23 mouse cellular contexts compared by ENCODE assay signal in genomic region chr8:90267698-90268256, GRCm38 (mm10).
DNase-seq lines count a peak whose midpoint lies in the region; ATAC-seq and TF ChIP-seq lines count a peak whose summit lies in the region.
"Had no signal": no experiment of that assay in that cellular context is flagged by ENCODE, and none has a peak within 500 bp of the region (broad histone marks: within the 10 kb centered on the region; RNA-seq: fewer than 3 reads in every experiment).

No protein-coding gene starts in this region.

- no peak for TF ChIP-seq EP300 in stomach, postnatal 0 days (optimal IDR thresholded peaks at IDR 0.05)

- no peak overlapping the region for H3K4me2 ChIP-seq in forebrain, embryonic 13.5 days
- no peak overlapping the region for H3K4me2 ChIP-seq in forebrain, postnatal 0 days (ENCODE audit: low read depth)
- H3K4me2 ChIP-seq in lung, embryonic 16.5 days (ENCODE audit: low read depth, low read length) = no peak overlapping the region
- H3K4me2 ChIP-seq in midbrain, embryonic 12.5 days (replicated peaks) = 0 out of 2 replicates have a peak overlapping the region, but pooled peaks have one; percentile 9
- H3K4me2 ChIP-seq in neural tube, embryonic 14.5 days (ENCODE audit: low read depth, low read length) = peak overlapping the region; percentile 24; the same call in 1 of the 2 replicates
- H3K4me2 ChIP-seq in stomach, postnatal 0 days (replicated peaks; ENCODE audit: low read depth) = no peak overlapping the region
- H3K4me2 ChIP-seq: embryonic facial prominence, embryonic 12.5 days; limb, embryonic 15.5 days had no signal

- WGBS in forebrain, embryonic 13.5 days = 34% methylated on average over 12 of the region's 12 CpGs
- 33% methylated on average over 12 of the region's 12 CpGs for WGBS in forebrain, postnatal 0 days
- WGBS in lung, embryonic 16.5 days = 47% methylated on average over 12 of the region's 12 CpGs
- WGBS in lung, adult 2 months = 62% methylated on average over 12 of the region's 12 CpGs
- 48% methylated on average over 12 of the region's 12 CpGs for WGBS in midbrain, embryonic 12.5 days
- 27% methylated on average over 12 of the region's 12 CpGs for WGBS in neural tube, embryonic 14.5 days
- 58% methylated on average over 12 of the region's 12 CpGs for WGBS in stomach, postnatal 0 days

- peaks cover 15% of the 10 kb centered on the region for H3K36me3 ChIP-seq in forebrain, embryonic 13.5 days (ENCODE audit: poor library complexity, severe bottlenecking)
- 0 out of 2 replicates have a peak, but pooled peaks cover 4% of the 10 kb centered on the region for H3K36me3 ChIP-seq in forebrain, postnatal 0 days (ENCODE audit: insufficient read depth)
- no peaks in the 10 kb centered on the region for H3K36me3 ChIP-seq in lung, embryonic 16.5 days (ENCODE audit: control insufficient read depth, insufficient read depth, low read length)
- peaks cover 21% of the 10 kb centered on the region for H3K36me3 ChIP-seq in midbrain, embryonic 12.5 days
- no peaks in the 10 kb centered on the region for H3K36me3 ChIP-seq in neural tube, embryonic 14.5 days (ENCODE audit: control insufficient read depth, insufficient read depth, low read length)
- no peaks in the 10 kb centered on the region for H3K36me3 ChIP-seq in stomach, postnatal 0 days (ENCODE audit: control insufficient read depth, insufficient read depth, low read length)
- H3K36me3 ChIP-seq: embryonic facial prominence, embryonic 12.5 days; limb, embryonic 15.5 days had no signal

- H3K4me3 ChIP-seq in forebrain, embryonic 13.5 days = no peak overlapping the region
- H3K4me3 ChIP-seq in forebrain, postnatal 0 days (ENCODE audit: low read depth, low read length) = no peak overlapping the region
- H3K4me3 ChIP-seq in lung, embryonic 16.5 days (ENCODE audit: low read length) = no peak overlapping the region
- no peak overlapping the region for H3K4me3 ChIP-seq in lung, adult 2 months (replicated peaks; ENCODE audit: extremely low read depth, low read depth, low read length)
- H3K4me3 ChIP-seq in midbrain, embryonic 12.5 days = no peak overlapping the region
- H3K4me3 ChIP-seq in neural tube, embryonic 14.5 days (ENCODE audit: low read depth, low read length) = no peak overlapping the region
- no peak overlapping the region for H3K4me3 ChIP-seq in stomach, postnatal 0 days (ENCODE audit: low read depth, low read length)
- H3K4me3 ChIP-seq: embryonic facial prominence, embryonic 12.5 days; erythroblast, embryonic 14.5 days; limb, embryonic 15.5 days had no signal

- DNase-seq in forebrain, postnatal 0 days = no peak
- no peak for DNase-seq in lung, adult 2 months
- no peak for DNase-seq in stomach, postnatal 0 days (ENCODE audit: low spot score)
- DNase-seq: adrenal gland, postnatal 10 days; cerebellum, adult 9-11 months; gastrocnemius, postnatal 25 days; kidney, adult 11 months; kidney, postnatal 10 days; layer of hippocampus, postnatal 36 days; lung, postnatal 36 days; right cerebral cortex, postnatal 14 days; spleen, adult 18-20 months; thymus, postnatal 4 days had no signal

- TF ChIP-seq CTCF in forebrain, postnatal 0 days (IDR thresholded peaks at IDR 0.05; ENCODE audit: low read depth) = no peak
- no peak for TF ChIP-seq CTCF in lung, adult 2 months (IDR thresholded peaks at IDR 0.05; ENCODE audit: insufficient read depth, low read length)
- TF ChIP-seq CTCF in stomach, postnatal 0 days (IDR thresholded peaks at IDR 0.05; ENCODE audit: low read depth) = no peak

- no peak for ATAC-seq in forebrain, embryonic 13.5 days
- ATAC-seq in forebrain, postnatal 0 days = no peak
- 0 out of 2 replicates have a peak, but pooled peaks have one; percentile 7 for ATAC-seq in lung, embryonic 16.5 days (ENCODE audit: low read depth)
- ATAC-seq in midbrain, embryonic 12.5 days (ENCODE audit: low FRiP score, low read depth) = no peak
- no peak for ATAC-seq in neural tube, embryonic 14.5 days (ENCODE audit: low read depth)
- ATAC-seq in stomach, postnatal 0 days (ENCODE audit: low FRiP score, low TSS enrichment) = no peak
- no peak for ATAC-seq in monocyte, adult 5-6 weeks (replicated peaks; ENCODE audit: insufficient number of reproducible peaks, low FRiP score, low TSS enrichment, poor library complexity, severe bottlenecking)
- ATAC-seq: CD4-positive, CD25-positive, alpha-beta regulatory T cell, adult 4 months; Patski had no signal

- H3K4me1 ChIP-seq in forebrain, embryonic 13.5 days = peaks cover 49% of the 10 kb centered on the region
- no peaks in the 10 kb centered on the region for H3K4me1 ChIP-seq in forebrain, postnatal 0 days (ENCODE audit: insufficient read depth)
- H3K4me1 ChIP-seq in lung, embryonic 16.5 days (replicated peaks; ENCODE audit: control insufficient read depth, insufficient read depth, low read length) = no peaks in the 10 kb centered on the region
- no peaks in the 10 kb centered on the region for H3K4me1 ChIP-seq in lung, adult 2 months (ENCODE audit: control insufficient read depth, insufficient read depth, low read length)
- peaks cover 22% of the 10 kb centered on the region for H3K4me1 ChIP-seq in midbrain, embryonic 12.5 days
- peaks cover 40% of the 10 kb centered on the region for H3K4me1 ChIP-seq in neural tube, embryonic 14.5 days (ENCODE audit: control insufficient read depth, insufficient read depth, low read length)
- no peaks in the 10 kb centered on the region for H3K4me1 ChIP-seq in stomach, postnatal 0 days (replicated peaks; ENCODE audit: control insufficient read depth, insufficient read depth)
- H3K4me1 ChIP-seq: embryonic facial prominence, embryonic 12.5 days had no signal

- TF ChIP-seq POLR2A in lung, adult 2 months (IDR thresholded peaks at IDR 0.05; ENCODE audit: borderline replicate concordance, extremely low read depth, low read depth, low read length) = no peak

- no peaks in the 10 kb centered on the region for H3K27me3 ChIP-seq in forebrain, embryonic 13.5 days
- no peaks in the 10 kb centered on the region for H3K27me3 ChIP-seq in forebrain, postnatal 0 days (ENCODE audit: insufficient read depth, low read length)
- no peaks in the 10 kb centered on the region for H3K27me3 ChIP-seq in lung, embryonic 16.5 days (ENCODE audit: control insufficient read depth, insufficient read depth, low read depth, low read length)
- H3K27me3 ChIP-seq in midbrain, embryonic 12.5 days = no peaks in the 10 kb centered on the region
- no peaks in the 10 kb centered on the region for H3K27me3 ChIP-seq in neural tube, embryonic 14.5 days (ENCODE audit: control insufficient read depth, insufficient read depth, low read length)
- H3K27me3 ChIP-seq in stomach, postnatal 0 days (ENCODE audit: control insufficient read depth, insufficient read depth, low read length) = no peaks in the 10 kb centered on the region
- H3K27me3 ChIP-seq: embryonic facial prominence, embryonic 12.5 days had no signal

- H3K27ac ChIP-seq in forebrain, embryonic 13.5 days = peak overlapping the region; percentile 44
- H3K27ac ChIP-seq in forebrain, postnatal 0 days (ENCODE audit: low read depth, low read length) = no peak overlapping the region
- H3K27ac ChIP-seq in lung, embryonic 16.5 days (ENCODE audit: low read length) = no peak overlapping the region
- H3K27ac ChIP-seq in midbrain, embryonic 12.5 days (replicated peaks) = peak overlapping the region; percentile 80
- H3K27ac ChIP-seq in neural tube, embryonic 14.5 days (ENCODE audit: low read depth, low read length) = peak overlapping the region; percentile 66
- no peak overlapping the region for H3K27ac ChIP-seq in stomach, postnatal 0 days (replicated peaks)
- H3K27ac ChIP-seq: embryonic facial prominence, embryonic 12.5 days; limb, embryonic 15.5 days had no signal

- H3K9ac ChIP-seq in forebrain, embryonic 13.5 days = no peak overlapping the region
- H3K9ac ChIP-seq in forebrain, postnatal 0 days = no peak overlapping the region
- H3K9ac ChIP-seq in lung, embryonic 16.5 days (ENCODE audit: low read length) = no peak overlapping the region
- H3K9ac ChIP-seq in midbrain, embryonic 12.5 days (replicated peaks) = no peak overlapping the region
- H3K9ac ChIP-seq in neural tube, embryonic 14.5 days (replicated peaks; ENCODE audit: low read depth, low read length) = 0 out of 2 replicates have a peak overlapping the region, but pooled peaks have one; percentile 34
- no peak overlapping the region for H3K9ac ChIP-seq in stomach, postnatal 0 days (ENCODE audit: low read length)
- H3K9ac ChIP-seq: embryonic facial prominence, embryonic 12.5 days; limb, embryonic 15.5 days had no signal

- H3K9me3 ChIP-seq in forebrain, embryonic 13.5 days (replicated peaks) = no peaks in the 10 kb centered on the region
- no peaks in the 10 kb centered on the region for H3K9me3 ChIP-seq in forebrain, postnatal 0 days (ENCODE audit: low read length)
- no peaks in the 10 kb centered on the region for H3K9me3 ChIP-seq in lung, embryonic 16.5 days (ENCODE audit: control insufficient read depth, low read length)
- no peaks in the 10 kb centered on the region for H3K9me3 ChIP-seq in midbrain, embryonic 12.5 days
- no peaks in the 10 kb centered on the region for H3K9me3 ChIP-seq in neural tube, embryonic 14.5 days (ENCODE audit: control insufficient read depth, low read length)
- H3K9me3 ChIP-seq in stomach, postnatal 0 days (ENCODE audit: control insufficient read depth, low read length) = no peaks in the 10 kb centered on the region
- H3K9me3 ChIP-seq: embryonic facial prominence, embryonic 12.5 days; limb, embryonic 15.5 days had no signal

Comparison
In these comparisons a context has a peak if more than half of its experiments do, and no peak if none do; other contexts are left out.
1. H3K27ac ChIP-seq: peak in forebrain, embryonic 13.5 days (single experiment), midbrain, embryonic 12.5 days (single experiment) and neural tube, embryonic 14.5 days (single experiment); none in forebrain, postnatal 0 days (single experiment), lung, embryonic 16.5 days (single experiment) and stomach, postnatal 0 days (single experiment).
2. H3K4me2 ChIP-seq: peak in midbrain, embryonic 12.5 days (single experiment) and neural tube, embryonic 14.5 days (single experiment); none in forebrain, embryonic 13.5 days (single experiment), forebrain, postnatal 0 days (single experiment), lung, embryonic 16.5 days (single experiment) and stomach, postnatal 0 days (single experiment).